Mouse (Mus musculus) granulocyte monocyte progenitor cell, adult 5-6 weeks (primary cell): ENCODE results near the gene Pde1b. TPM values are rescaled to one million over a fixed set of nuclear protein-coding genes. Genes with fewer than 3 reads are reported as not detected.
A peak's percentile ranks its signal among the peaks of the same experiment; 100 is the strongest.

Experiments
- ATAC-seq: replicated peaks from 2 replicates; pipeline ENCODE4 v1.8.0; 2016; ENCODE audit warnings: mild to moderate bottlenecking, moderate TSS enrichment, inconsistent platforms; ENCODE audit not compliant: poor library complexity, severe bottlenecking
- total RNA-seq, 2 experiments: library from RNA; stranded (forward) in 1 of 2; stranded (reverse) in 1 of 2; fragments of 200-712, 200-1000 nt in 1 of 2; fragments of >200 nt in 1 of 2; fragmentation: Nextera tagmentation in 1 of 2; gene quantifications; 2 replicates each; pipeline ENCODE4 v1.2.3; 2014 to 2017

The Pde1b gene
- total RNA-seq, 2 experiments from 2014 or later = 3.3 to 7.2 TPM

DNA sequence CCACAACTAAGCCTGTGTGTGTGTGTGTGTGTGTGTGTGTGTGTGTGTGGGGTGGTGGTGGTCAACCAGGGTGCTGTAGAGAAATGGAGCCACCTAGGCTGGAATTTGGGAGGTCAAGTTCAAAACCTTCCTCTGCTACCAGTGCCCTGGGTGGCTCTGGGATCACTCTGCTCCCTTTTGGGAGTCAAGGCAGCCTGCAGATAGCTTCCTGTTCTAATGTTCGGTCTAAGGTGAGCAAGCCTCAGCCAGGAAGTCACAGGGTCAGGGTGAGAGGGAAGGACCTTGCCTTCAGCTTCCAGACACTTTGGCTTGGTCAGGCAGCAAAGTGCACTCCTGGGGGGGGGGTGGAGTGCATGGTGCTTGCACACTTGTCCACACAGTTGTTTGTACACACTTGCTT, 37.8 kb downstream of the Pde1b start:
- ATAC-seq = no peak

- ATAC-seq = no peak
These were observed 39.7 kb downstream of the Pde1b start for GRCm38 (mm10) chr15:103542526-103542925.

- ATAC-seq = no peak
These were observed 45.1 kb downstream of the Pde1b start for GRCm38 (mm10) chr15:103547983-103548382.

GRCm38 (mm10) chr15:103549475-103549874, 46.6 kb downstream of the Pde1b start:
- ATAC-seq = peak; percentile 76

GRCm38 (mm10) chr15:103551053-103551452, 48.2 kb downstream of the Pde1b start:
- no peak for ATAC-seq

DNA sequence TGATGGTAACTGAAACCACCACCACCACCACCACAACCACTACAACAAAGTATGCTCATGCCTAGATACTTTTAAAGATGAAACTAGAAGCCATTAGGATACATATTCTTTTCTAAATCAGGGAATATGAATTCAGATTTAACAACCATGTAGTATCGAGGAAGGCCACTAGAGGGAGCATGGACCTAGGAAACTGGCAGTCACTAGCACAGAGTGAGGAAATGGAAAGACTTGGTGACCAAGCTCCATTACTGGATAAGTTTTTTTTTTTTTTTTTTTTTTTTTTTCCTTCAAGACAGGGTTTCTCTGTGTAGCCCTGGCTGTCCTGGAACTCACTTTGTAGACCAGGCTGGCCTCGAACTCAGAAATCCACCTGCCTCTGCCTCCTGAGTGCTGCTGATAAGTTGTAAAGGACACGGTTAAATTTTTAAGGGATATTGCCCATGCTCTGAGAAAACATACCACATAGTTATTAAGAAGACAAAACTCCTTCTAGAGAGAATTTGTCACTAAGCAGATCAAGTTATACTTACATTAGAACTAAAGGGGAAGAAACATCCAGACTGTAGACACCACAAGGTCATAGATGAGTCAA, 49.4 kb downstream of the Pde1b start:
- peak; percentile 75 for ATAC-seq

GRCm38 (mm10) chr15:103564981-103565380, 62.1 kb downstream of the Pde1b start, which contains the start of gene Glycam1:
Glycam1 (minus strand) TSS chr15:103565081.
- no peak for ATAC-seq

Other genes with a start within 250 kb of the Pde1b start
- gene Nfe2, start 244.6 kb upstream of the Pde1b start, total RNA-seq (2014; fragmentation: Nextera tagmentation) = 159 and 180 TPM in 2 replicates
- 112 and 174 TPM in 2 replicates for gene Nfe2, start 244.6 kb upstream of the Pde1b start, total RNA-seq (2017)
- 229 and 240 TPM in 2 replicates for gene Copz1, start 230.3 kb upstream of the Pde1b start, total RNA-seq (2014; fragmentation: Nextera tagmentation)
- 80.3 and 87.2 TPM in 2 replicates for gene Copz1, start 230.3 kb upstream of the Pde1b start, total RNA-seq (2017)
- gene Gpr84, start 192.4 kb upstream of the Pde1b start, total RNA-seq (2014; fragmentation: Nextera tagmentation) = 0.77 and 1.0 TPM in 2 replicates
- 0.77 and 1.1 TPM in 2 replicates for gene Gpr84, start 192.4 kb upstream of the Pde1b start, total RNA-seq (2017)
- 17.5 and 24.9 TPM in 2 replicates for gene Zfp385a, start 162.9 kb upstream of the Pde1b start, total RNA-seq (2014; fragmentation: Nextera tagmentation)
- 1.8 and 2.7 TPM in 2 replicates for gene Zfp385a, start 162.9 kb upstream of the Pde1b start, total RNA-seq (2017)
- gene Itga5, start 136.3 kb upstream of the Pde1b start, total RNA-seq (2014; fragmentation: Nextera tagmentation) = 24.7 and 29.8 TPM in 2 replicates
- gene Itga5, start 136.3 kb upstream of the Pde1b start, total RNA-seq (2017) = 5.0 and 12.7 TPM in 2 replicates
- not detected in 2 replicates for gene Gtsf1, start 72.6 kb upstream of the Pde1b start, total RNA-seq (2014; fragmentation: Nextera tagmentation)
- not detected in 2 replicates for gene Gtsf1, start 72.6 kb upstream of the Pde1b start, total RNA-seq (2017)
- 0.86 TPM in 1 of 2 replicates, not detected in the other for gene Gtsf2, start 54.6 kb upstream of the Pde1b start, total RNA-seq (2014; fragmentation: Nextera tagmentation)
- not detected in 2 replicates for gene Gtsf2, start 54.6 kb upstream of the Pde1b start, total RNA-seq (2017)
- 77.4 and 94.2 TPM in 2 replicates for gene Nckap1l, start 49.2 kb upstream of the Pde1b start, total RNA-seq (2014; fragmentation: Nextera tagmentation)
- 106 and 107 TPM in 2 replicates for gene Nckap1l, start 49.2 kb upstream of the Pde1b start, total RNA-seq (2017)
- not detected in 2 replicates for gene Ppp1r1a, start 35.0 kb downstream of the Pde1b start, total RNA-seq (2014; fragmentation: Nextera tagmentation)
- not detected in 2 replicates for gene Ppp1r1a, start 35.0 kb downstream of the Pde1b start, total RNA-seq (2017)
- not detected in 2 replicates for gene Glycam1, start 62.0 kb downstream of the Pde1b start, total RNA-seq (2014; fragmentation: Nextera tagmentation)
- not detected in 2 replicates for gene Glycam1, start 62.0 kb downstream of the Pde1b start, total RNA-seq (2017)